Mouse (Mus musculus) olfactory bulb, adult 2 months (tissue): ENCODE results near the gene Cdh16.

Experiments
- CTCF ChIP-seq: fragments of 200-500 bp; IDR thresholded peaks from 2 replicates; pipeline ENCODE4 v1.5.1; 2012; ENCODE audit warnings: low read depth, mild to moderate bottlenecking, low read length, moderate library complexity; ENCODE audit not compliant: insufficient read depth
- POLR2A ChIP-seq: fragments of 200-500 bp; IDR thresholded peaks from 2 replicates; pipeline ENCODE4 v1.6.1; 2012; ENCODE audit warnings: mild to moderate bottlenecking, low read depth, low read length, moderate library complexity; ENCODE audit not compliant: insufficient read depth

DNA sequence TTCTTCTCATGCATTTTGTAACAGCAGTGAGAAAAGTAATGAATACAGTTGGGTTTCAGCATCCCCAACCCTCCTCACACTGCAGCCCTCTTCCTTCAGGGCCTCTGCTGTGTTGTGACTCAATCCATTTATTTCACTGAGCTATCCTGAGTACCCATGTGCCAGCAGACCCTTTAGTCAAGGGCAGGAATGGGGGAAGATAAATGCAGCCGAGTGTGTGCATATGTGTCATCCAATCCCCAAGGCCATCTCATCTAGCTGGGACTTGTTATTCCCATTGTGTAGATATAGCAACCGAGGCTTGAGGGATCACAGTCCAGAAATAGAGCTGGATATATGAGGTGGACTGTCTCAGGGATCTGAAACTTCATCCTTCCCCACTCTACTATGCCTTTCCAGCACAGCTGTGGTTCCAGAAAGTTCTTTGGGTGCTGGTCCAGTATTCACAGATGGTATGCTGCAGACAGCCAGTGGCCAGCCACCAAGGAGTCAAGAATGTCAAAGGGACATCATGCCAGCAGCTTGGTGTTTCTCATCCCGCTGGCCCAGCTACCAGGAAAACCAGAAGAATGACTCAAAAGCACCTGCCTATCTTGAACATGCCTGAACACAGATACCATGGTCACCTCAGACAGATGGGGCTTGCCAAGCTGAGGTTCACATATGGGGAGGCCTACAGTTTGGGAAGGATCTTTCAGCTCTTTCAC lies 11.0 kb upstream of the Cdh16 start:
- TF ChIP-seq POLR2A (no peak), CTCF (no peak)
